Mouse (Mus musculus): ENCODE data around the gene Rnf39. TPM values are rescaled to one million over a fixed set of nuclear protein-coding genes. Genes with fewer than 3 reads are reported as not detected.

Gene Rnf39
- total RNA-seq, 1 experiment from 2014 or later = 1.1 TPM

DNA sequence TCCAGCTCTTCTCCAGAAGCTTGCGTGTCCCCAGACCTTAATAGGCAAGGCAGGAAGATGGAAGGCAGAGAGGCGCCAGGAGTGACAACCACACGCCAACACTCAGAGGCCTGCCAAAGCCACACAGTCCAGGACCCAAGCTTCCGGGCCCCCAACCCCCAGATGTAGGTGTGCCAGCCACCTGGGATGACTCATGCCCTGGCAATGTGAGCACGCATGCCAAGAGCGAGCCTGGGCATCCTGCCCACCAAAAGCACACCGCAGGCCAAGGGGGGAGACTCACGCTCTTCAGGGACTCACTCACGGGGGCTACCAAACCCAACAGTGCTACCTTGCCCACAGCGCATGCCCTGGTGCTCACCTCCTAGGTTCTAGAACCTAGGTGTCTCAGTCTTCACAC lies 327 bp upstream of the Rnf39 start:
- peak; percentile 47 for DNase-seq

DNA sequence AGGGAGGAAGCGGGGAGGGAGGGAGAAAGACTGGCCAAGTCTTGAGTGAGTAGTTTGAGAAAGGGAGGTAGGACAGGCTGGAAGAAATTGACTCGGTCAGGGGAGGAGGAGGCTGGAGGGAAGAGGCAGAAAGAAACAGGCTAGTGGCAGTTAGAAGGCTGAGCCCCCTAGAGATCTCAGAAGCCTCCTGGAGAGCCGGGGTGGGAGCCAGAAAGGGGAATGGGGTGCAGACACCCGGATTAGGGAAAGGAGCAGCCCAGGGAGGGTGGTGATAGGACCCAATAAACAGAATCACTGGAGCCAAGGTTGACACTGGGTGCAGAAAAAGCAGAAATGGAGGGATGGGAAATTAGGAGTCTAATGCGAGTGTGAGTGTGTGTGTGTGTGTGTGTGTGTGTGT lies 973 bp downstream of the Rnf39 start:
- no peak for DNase-seq

DNA sequence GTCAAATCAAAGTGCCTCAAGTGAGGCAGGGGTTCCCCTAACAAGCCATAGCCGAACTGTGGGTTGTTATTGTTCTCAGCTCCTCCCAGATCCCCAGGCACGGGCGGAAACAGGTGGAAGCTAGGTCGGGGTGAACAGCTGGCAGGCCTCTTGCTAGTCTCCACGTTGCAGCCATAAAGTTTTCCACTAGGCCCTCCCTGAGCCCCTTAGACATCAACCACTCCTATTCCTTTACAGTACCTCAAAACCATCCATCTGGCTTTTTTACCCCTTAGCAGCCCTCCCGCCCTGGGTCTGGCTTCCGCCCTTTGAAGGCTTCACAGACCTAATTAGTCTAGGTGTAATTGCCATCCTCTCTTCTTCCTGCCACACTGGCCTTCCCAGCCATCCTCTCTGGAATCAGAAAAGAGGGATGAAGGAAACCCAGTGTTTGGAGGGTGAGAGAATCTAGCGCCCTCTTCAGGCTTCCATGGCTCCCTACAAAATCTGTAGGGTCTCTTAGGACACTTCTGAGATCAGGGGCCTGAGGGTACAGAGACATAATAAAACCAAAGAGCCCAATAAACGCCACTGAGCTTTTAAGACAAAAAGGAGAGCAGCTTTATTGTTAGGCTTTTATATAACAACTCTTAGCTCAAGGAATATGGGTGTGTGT lies 1.5 kb downstream of the Rnf39 start:
- no peak for DNase-seq

DNA sequence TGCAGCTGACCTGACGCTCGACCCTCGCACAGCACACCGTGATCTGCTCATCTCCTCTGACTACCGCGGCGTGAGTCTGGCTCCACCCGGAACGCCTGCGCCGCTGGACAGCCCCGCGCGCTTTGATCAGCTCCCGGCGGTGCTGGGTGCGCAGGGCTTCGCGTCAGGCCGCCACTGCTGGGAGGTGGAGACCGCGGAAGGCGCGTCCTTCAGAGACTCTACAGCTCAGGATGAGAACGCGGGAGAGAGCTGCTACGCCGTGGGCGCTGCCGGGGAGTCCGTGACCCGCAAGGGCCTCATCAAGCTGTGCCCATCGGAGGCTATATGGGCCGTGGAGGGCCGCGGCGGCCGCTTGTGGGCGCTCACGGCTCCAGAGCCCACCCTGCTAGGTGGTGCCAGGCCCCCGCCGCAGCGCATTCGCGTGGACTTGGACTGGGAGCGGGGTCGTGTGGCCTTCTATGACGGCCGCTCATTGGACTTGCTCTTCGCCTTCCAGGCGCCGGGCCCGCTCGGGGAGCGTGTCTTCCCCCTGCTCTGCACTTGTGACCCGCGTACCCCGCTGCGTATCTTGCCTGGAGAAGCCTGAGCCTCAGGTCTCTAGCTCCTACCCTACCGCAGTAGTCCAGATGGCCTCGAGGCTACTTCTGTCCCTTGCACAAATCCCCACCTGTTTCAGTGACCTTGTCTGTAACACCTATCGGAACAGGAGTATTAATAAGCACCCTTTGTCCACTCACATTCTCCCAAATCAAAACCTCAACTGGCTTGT lies 4.5 kb downstream of the Rnf39 start:
- DNase-seq = peak; percentile 75

DNA sequence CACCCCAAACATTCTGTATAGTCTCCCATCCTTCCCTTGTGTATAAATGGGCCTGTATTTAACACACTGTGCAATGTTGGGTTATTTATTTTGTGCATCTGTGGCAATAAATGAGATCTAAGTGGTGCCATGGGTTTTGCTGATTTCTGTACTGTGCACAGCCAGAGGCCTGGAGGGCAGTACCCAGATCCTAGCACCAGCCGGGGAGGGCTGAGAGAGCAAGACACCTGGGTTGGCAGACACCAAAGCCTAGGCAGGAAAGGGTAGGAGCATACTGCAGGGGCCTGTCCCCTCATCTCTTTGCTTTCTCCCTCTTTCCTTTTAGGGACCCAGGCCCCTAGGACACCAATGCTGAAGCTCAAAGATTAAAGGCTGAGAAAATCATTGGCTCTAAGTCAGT lies 5.6 kb downstream of the Rnf39 start:
- DNase-seq = no peak

DNA sequence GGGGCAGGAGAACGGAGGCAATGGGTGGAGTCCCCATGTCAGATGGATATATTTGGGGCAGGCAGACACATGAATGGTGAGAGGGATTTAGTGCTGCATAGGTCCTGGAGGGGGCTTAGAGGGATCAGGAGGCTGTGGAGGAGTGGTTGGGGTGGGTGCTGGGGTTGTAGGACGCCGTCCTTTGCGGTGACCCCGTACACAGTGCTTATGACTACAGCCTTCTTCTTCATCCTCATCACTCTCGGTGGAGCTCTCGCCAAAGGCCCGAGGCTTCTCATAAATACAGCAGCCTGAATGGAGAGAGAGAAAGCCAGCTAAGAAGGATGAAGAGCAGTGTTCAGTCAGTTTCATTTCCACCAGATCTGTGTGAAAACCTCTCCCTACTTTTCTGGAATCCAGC lies 6.5 kb downstream of the Rnf39 start:
- no peak for DNase-seq

DNA sequence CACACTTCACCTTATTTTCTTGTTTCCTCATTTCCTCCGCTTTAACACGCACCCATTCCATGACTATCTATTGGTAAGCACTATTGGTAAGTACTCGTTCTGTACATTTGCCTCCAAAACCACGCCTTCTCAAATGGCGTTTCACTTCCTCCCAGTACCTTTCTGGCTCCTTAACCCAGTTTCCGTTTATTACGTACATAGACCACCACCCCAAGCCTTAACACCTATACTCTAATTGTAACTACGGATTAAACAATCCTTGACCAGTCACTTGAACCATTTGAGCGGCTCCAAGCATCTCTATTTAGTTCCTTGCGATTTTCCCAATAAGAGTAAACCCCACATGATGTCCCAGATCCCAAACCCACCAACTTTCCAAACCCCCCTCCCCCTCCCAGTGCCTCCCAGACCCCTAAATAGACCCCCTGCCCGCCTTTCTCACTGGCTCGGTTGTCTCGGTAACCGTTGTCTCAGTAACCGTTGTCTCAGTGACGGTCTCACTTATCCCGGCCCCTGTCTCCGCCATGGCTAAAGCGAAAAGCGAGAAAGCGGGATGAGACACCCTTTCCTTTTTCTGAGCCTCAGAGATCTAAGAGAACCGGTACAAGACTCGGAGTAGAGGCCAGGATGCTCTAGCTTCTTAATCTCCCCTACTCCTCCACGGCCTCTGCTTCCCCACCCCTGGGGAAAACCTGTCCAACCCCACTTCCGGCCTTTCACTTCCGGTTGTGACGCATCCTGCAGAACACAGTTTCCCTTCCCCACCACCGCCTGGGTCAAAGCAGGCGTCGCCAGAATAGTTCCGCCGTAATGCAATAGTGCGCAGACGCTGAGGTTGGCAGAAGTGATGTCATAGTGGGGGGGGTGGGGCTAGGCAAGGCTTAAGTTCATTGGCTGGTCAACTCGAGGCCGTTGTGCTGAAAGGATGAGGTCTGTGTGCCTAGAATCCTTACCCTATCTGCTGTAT lies 8.5 kb downstream of the Rnf39 start, which contains the start of gene Ppp1r11:
Ppp1r11 (minus strand) TSS at position 761 of the 967 bp plus-strand sequence.
- DNase-seq = peak; percentile 97

DNA sequence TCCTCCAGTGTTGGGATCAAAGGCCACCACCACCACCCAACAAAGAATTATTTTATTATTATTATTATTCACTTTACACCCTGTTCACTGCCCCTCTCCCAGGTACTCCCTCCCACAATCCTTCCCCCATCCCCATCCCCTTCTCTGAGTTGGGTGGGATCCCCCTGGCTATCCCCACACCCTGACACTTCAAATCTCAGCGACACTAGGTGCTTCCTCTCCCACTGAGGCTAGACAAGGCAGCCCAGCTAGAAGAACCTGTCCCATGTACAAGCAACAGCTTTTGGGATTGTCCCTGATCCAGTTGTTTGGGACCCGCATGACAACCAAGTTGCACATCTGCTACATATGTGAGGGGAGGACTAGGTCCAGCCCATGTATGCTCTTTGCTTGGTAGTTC lies 9.9 kb downstream of the Rnf39 start:
- DNase-seq = no peak

DNA sequence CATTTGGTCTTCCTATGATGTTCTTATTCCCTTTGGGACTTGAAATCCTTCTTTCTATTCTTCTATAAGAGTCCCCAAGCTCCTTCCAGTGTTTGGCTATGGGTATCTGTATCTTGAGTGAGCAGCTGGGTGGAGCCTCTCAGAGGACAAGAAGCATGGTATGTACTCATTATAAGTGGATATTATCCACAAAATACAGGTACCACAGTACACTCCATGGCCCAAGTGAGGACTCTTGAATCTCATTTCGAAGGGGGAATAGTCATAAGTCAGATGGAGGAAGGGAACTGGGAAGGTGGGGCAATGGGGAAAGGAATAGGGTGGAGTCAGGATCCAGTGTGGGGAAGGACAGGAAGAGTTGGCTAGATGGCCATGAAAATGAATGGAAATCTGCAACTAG lies 10.3 kb downstream of the Rnf39 start:
- no peak for DNase-seq

DNA sequence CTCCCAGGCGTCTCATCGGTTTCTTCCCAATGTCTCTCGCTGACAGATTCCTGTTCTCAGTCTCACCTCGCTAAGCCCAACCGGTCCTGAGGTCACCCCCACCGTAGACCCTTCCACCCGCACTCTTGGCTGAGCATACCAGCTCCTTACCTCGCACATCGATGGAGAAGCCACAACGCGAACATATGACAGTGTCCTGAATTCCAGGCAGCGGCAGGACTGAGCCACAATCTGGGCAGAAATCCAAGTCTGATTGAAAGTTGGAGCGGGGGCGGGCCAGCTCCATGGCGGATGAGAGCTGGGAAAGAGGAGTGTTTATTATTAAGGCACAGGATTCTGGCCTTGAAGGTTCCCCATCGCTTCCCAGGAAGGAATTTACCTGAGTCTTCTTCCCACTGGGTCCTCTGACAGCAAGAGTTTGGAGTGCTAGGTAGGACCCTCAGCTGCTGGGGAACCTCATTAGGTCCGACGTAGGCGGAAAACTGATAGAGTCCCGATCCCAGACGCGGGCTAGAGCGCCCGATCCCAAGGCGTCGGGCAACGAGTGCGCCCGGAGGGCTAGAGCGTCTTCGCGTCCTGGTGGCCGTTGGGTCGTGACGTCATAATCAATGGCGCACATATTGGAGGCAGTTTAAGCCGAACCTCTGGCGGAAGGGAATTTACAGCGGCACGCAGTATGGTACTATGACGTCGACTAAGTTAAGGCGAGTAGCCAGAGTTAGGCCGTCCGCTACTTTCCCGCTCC lies 15.5 kb downstream of the Rnf39 start, which contains the start of the genes Znrd1 and Znrd1as:
Znrd1 (minus strand) TSS at position 561 of the 745 bp plus-strand sequence.
Znrd1as (plus strand) TSS at position 594 of the 745 bp plus-strand sequence.
- peak; percentile 97 for DNase-seq

DNA sequence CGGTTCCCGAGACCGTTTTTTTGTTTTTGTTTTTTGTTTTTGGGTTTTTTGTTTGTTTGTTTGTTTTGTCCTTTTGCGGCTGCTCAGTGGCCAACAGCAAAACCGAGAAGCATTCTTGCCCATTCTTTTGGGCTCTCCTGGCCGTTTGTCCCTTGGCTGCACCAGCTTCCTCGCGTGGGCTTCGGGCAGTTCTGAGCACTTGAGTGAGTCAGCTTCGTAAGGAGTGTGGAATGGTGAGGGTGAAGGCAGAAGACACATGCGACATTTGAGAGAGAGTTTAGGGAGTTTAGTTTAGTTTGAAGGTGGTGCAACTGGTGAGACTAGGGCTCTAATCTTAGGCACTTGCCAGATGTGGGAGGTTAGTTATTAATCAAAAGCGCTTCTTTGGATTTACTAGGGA lies 16.2 kb downstream of the Rnf39 start:
- DNase-seq = peak; percentile 30

DNA sequence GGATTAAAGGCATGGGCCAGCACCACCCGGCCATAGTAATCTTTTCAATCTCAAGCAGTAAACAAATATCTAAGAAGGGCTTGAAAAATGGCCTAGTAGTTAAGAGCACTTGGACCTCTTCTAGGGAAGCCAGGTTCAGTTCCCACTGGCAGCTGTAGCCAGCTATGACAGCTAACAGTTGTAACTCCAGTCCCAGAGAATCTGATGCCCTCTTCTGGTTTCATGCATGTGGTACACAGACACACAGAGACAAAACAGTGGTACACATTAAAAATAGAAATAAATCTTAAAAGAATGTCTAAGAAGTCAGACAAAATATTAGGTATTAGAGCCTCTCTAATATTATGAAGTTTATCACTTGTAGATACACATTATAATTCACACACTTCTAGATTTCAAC lies 18.4 kb downstream of the Rnf39 start:
- no peak for DNase-seq

DNA sequence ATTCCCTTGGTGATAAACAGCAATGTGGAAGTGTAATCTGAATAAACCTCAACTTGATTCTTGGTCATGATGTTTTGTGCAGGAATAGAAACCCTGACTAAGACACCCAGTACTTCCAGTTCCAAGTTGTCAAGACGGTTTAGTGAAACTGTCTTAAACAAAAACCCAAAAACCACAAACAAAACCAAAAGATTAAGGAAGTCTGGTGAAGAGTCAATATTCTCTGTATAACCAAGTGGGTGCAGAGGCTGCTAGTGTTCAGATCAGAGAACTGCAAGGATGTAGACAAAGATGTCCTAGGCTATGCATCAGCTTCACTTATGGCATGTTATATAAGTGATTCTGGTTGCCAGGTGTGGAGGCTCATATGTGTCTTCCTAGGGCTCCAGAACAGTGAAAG lies 24.2 kb downstream of the Rnf39 start:
- DNase-seq = no peak

DNA sequence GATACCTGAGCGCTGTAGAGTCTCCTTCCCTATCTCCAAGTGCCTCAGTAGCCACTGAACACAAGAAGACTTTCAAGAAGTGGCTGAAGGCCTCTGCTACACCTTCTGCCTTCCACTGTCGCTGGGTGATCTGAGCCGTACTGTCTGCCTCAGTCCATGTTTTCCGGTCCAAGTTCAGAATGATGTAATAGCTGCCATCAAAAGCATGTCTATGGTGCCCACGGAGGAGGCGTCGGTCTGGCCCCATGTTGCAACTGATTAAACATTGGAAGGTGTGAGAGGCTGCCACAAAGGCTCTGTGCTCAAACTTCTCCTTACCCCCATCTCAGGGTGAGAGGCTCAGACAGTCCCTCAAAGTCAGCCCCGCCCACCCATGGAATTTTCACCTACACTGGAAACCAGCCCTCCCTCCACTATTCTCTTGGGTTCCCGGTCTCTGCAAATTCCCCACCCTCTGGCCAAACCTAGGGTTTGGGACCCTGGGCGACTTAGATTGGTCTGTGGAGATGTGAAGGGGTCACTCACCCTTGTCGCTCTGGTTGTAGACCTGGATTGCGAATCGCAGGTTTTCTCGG lies 27.7 kb downstream of the Rnf39 start:
- no peak for DNase-seq

DNA sequence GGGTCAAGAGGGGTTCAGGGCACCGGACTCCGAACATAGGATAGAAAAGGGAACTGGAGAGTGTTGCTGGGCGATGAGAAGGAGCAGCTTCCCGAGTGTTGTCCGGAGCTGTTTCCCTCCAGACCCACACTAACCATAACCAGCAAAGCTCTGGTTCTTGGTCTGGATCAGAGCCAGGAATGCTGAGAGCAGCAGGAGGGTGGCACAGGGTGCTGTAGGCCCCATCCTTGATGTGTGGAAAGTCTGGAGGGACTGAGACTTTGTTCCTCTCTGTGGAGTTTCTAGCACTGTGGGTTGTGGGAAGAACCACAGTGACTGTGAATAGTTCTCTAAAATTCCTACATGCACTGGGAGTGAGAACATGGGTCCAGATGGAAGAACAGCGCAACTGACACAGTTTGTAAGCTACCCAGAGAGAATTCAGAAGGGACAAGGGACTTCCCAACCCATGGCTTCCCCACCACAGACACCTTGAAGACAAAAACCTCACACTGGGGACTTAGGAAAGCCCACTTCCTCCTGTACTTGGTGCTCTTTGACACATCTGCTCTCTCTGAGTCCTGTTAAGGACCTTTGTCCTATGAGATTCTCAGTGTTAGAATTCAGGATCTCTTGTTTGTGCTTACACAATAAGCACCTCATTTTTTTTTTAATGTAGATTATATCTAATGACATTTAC lies 28.6 kb downstream of the Rnf39 start:
- no peak for DNase-seq

DNA sequence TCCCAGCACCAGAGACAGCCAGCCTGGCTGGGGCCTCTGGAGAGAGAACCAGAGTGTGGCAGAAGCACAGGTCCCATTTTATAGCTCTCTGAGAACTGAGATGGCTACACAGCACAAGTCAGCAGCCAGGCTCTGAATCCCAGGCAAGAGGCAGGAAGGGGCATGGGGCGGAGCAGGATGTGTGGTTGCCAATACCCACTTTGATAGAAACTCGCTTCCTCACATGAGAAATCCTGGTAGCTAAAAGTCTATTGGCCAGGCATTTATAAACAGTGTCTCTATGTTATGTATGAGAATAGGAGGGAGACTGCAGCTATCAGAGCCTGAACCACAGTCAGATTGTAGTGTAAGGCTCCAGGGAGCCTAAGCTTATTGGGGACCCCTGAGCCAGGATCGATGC lies 30.1 kb downstream of the Rnf39 start:
- DNase-seq = no peak

DNA sequence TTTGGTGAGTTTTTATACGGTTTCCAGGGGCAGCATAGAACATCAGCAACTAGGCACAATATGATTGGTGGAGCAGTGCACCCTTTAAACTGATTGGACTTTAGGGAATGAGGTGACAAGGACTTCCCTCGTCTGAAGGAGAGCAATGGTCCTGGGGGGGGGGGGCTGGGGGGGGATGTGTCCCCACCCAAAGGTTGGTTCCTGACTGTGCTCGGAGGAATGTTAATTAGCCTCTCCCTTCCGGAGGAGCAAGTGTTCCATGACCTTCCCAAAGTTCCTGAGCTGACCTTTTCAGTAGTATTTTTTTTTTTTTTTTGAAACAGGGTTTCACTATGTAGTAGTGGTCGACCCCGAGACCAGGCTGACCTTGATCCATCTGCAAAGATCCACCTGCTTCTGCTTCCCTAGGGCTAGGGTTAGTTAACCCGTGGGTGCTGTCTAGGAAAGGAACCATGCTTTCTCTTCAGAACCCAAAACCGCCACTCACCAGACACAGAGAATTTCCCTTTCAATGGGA lies 30.6 kb downstream of the Rnf39 start:
- DNase-seq = no peak

DNA sequence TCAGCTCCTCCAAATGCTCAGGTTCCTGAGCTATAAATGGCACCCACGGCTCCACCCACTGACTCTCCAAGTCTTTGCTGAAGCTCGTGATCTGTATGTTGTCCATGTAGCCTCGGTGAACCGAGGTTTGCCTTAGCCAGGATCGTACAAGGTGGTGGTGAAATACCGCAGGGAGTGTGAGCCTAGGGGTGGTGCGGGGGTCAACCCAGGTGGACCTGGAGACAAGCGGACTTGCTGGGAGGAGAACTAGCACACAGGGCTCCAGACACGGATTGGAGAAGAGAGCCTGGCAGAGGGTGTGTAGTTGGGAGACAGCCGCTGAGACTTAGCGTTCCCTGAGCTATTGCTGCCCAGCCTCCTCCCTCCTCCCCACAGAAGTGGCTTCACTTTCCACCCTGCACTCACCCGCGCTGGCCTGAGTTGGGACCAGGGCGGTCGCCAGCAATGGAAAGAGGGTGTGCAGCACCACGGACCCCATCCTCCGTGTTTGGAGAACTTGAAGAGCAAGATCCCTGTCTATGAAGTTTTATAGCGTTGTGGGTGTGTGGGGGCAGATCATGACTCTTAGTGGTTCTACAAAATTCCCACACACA lies 38.6 kb downstream of the Rnf39 start, which contains the start of gene 2410137M14Rik:
2410137M14Rik (minus strand) TSS at position 17 of the 593 bp plus-strand sequence.
- DNase-seq = peak; percentile 13

DNA sequence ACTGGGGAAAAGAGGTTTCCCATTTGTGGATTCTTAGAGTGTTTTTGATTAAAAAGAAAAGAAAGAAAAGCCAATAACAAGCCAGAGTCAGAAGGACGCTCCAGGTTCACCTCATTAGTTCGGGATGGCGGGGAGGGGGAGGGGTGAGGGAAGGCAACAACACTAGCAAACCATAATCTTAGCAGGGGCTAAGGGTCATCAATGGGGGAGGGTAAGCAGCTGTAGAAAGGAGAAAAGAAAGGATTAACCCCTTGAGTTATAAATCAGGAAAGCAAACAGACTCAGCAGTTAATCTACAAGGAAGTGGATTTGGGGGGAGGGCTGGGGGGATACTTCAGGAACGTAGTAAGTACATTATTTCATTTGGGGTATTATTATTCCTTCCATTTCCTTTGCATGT lies 39.1 kb downstream of the Rnf39 start:
- no peak for DNase-seq
